Mouse (Mus musculus) kidney, postnatal 0 days (tissue): ENCODE measurements at regions not wholly inside any gene's neighbourhood (a gene's known extent, or its start where the extent isn't known, plus 50 kb on each side); places are given as distances from the start of the nearest gene placed in this dataset.
A peak's percentile ranks its signal among the peaks of the same experiment; 100 is the strongest.

Source experiments
- ATAC-seq: fragments of 200-750 bp; cut with Nextera tagmentation; replicated peaks from 2 replicates; pipeline ENCODE4 v1.8.0; 2017; ENCODE audit warnings: low read depth, moderate number of reproducible peaks, moderate TSS enrichment, moderate library complexity; ENCODE audit not compliant: low FRiP score
- DNase-seq: peaks from one replicate; pipeline ENCODE4 v3.0.0-alpha.2; 2016; ENCODE audit warnings: low spot score
- H3K27ac ChIP-seq: fragments of 300-500 bp; sonication (generic); 2 replicates; pipeline ENCODE4 v1.5.1; 2014; ENCODE audit warnings: mild to moderate bottlenecking
- H3K27me3 ChIP-seq: fragments of 300-500 bp; sonication (generic); 2 replicates; pipeline ENCODE4 v1.6.1; 2014; ENCODE audit warnings: low read length, mixed read lengths; ENCODE audit not compliant: insufficient read depth
- H3K36me3 ChIP-seq: fragments of 300-500 bp; sonication (generic); 2 replicates; pipeline ENCODE4 v1.6.1; 2014; ENCODE audit warnings: low read length, mixed read lengths; ENCODE audit not compliant: insufficient read depth
- H3K4me1 ChIP-seq: fragments of 300-500 bp; sonication (generic); replicated peaks from 2 replicates; pipeline ENCODE4 v1.6.1; 2014; ENCODE audit warnings: antibody characterized with exemption, low read length, mixed read lengths; ENCODE audit not compliant: insufficient read depth
- H3K4me2 ChIP-seq: fragments of 300-500 bp; sonication (generic); 2 replicates; pipeline ENCODE4 v1.6.1; 2014; ENCODE audit warnings: mild to moderate bottlenecking, low read length, moderate library complexity, mixed read lengths
- H3K4me3 ChIP-seq: fragments of 300-500 bp; sonication (generic); replicated peaks from 2 replicates; pipeline ENCODE4 v1.5.1; 2014; ENCODE audit warnings: low read depth, low read length
- H3K9ac ChIP-seq: fragments of 300-500 bp; sonication (generic); 2 replicates; pipeline ENCODE4 v1.6.1; 2014; ENCODE audit warnings: low read depth, low read length
- H3K9me3 ChIP-seq: fragments of 300-500 bp; sonication (generic); replicated peaks from 2 replicates; pipeline ENCODE4 v1.6.1; 2016; ENCODE audit warnings: low read length, inconsistent platforms, mixed read lengths
- CTCF ChIP-seq: IDR thresholded peaks from 2 replicates; pipeline ENCODE4 v1.5.1; 2016; ENCODE audit warnings: antibody characterized with exemption, low read depth, mild to moderate bottlenecking, moderate library complexity
- WGBS: fragments of 180-500 bp; shearing (Covaris S2); extraction: QIAGEN DNeasy Blood & Tissue Kit; methylation state at CpG from one replicate; pipeline ENCODE4 v1.1.7; 2014; 5-methylcytosine and 5-hydroxymethylcytosine counted together

DNA sequence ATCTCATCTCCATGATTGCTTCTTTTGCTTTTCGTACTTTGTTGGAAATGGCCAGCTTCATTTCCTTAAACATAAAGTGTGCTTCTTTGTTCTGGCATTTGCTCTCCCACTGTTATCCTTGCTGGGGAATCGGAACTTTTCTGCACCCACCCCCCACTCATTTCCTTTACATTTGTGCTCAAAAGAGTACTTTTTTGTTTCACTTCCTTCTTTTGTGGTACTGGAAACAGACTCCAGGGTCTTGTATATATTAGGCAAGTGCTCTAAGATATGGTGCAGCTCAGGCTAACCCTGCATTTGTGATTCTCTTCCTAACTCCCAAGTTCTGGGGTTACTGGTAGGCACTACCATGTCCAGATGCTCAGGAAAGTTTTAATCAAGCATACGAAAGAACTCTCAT, 1084.6 kb downstream of the Car8 start:
- Histone ChIP-seq H3K9ac (no peak overlapping the region), H3K36me3 (no peaks in the 10 kb centered on the region), H3K4me2 (no peak overlapping the region), H3K27me3 (no peaks in the 10 kb centered on the region), H3K9me3 (no peaks in the 10 kb centered on the region), H3K4me3 (no peak overlapping the region), H3K27ac (no peak overlapping the region), H3K4me1 (no peaks in the 10 kb centered on the region)
- TF ChIP-seq CTCF, result no peak
- WGBS, result 67% methylated on average over 3 of the region's 3 CpGs
- DNase-seq, result no peak
- no peak for ATAC-seq

DNA sequence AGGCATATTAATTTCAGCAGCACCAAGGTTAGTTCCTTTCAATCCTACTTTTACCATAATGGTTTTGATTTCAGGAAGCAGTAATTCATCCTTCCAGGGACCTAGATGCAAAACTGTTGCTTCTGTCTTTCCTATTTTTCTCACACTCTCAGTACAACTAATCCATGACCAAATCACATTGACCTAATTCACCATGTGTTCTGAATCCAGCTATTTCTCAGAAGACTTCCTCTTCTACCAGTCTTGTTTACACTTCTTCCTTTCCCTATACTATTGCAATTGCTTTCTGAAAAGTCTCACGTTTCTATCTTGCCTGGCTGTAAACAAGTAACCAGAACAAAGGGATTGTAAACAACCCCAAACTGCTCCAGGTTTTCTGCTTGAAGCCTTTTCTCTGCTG, 1085.0 kb downstream of the Car8 start:
- H3K4me2 ChIP-seq, result no peak overlapping the region
- H3K36me3 ChIP-seq, result no peaks in the 10 kb centered on the region
- no peaks in the 10 kb centered on the region for H3K9me3 ChIP-seq
- H3K9ac ChIP-seq, result no peak overlapping the region
- H3K27me3 ChIP-seq, result no peaks in the 10 kb centered on the region
- ATAC-seq (no peak), DNase-seq (no peak)
- no peaks in the 10 kb centered on the region for H3K4me1 ChIP-seq
- WGBS, result 13% methylated on average over 1 of the region's 1 CpGs
- no peak overlapping the region for H3K4me3 ChIP-seq
- H3K27ac ChIP-seq, result no peak overlapping the region
- no peak for TF ChIP-seq CTCF

DNA sequence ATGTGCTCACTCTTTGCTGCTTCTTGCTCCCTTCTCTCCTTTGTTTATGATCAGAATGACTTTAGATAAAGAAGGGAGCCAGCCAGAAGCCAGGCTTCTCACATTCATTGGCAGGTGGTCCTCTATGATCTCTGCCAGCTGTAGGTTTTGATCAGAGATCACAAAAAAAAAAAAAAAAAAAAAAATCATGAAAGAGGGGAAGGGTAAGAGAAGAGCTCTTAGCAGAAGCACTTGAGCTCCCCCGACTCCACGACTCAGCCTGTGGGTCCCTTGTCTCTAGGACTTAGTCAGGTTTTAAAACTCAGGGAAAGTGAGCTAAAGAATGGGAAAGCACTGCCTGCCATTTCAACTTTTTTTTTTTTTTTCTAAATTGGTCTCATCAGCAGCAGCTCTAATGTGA, 1093.1 kb downstream of the Car8 start:
- Histone ChIP-seq H3K27ac (no peak overlapping the region), H3K36me3 (no peaks in the 10 kb centered on the region), H3K9ac (no peak overlapping the region), H3K9me3 (no peaks in the 10 kb centered on the region), H3K4me1 (no peaks in the 10 kb centered on the region), H3K4me2 (no peak overlapping the region), H3K4me3 (no peak overlapping the region), H3K27me3 (no peaks in the 10 kb centered on the region)
- no peak for DNase-seq
- 85% methylated on average over 2 of the region's 2 CpGs for WGBS
- TF ChIP-seq CTCF, result no peak
- ATAC-seq, result no peak

DNA sequence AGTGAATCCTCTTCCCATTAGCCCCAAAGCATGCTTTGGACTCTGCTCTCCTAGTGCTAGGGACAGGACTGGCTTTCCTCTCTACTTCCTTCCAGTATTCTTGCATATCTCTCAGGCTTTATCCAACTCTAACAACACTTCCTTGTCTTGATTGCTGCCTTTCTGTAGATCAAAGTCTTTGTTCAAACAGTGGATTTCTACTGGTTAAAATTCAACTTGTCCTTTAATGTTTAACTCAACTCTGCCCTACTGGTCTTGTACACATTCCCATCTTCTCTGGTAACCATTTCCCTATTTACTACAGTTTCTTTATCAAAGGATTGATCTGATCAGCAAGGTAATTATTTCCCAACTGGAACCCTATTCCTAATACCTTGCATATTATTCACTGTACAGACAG, 1094.6 kb downstream of the Car8 start:
- H3K36me3 ChIP-seq, result no peaks in the 10 kb centered on the region
- no peak overlapping the region for H3K4me2 ChIP-seq
- TF ChIP-seq CTCF, result no peak
- no peaks in the 10 kb centered on the region for H3K9me3 ChIP-seq
- H3K27ac ChIP-seq, result peak overlapping the region; percentile 75
- DNase-seq, result peak; percentile 52
- no peaks in the 10 kb centered on the region for H3K4me1 ChIP-seq
- no peak overlapping the region for H3K4me3 ChIP-seq
- peak; percentile 82 for ATAC-seq
- no peaks in the 10 kb centered on the region for H3K27me3 ChIP-seq
- H3K9ac ChIP-seq, result no peak overlapping the region

DNA sequence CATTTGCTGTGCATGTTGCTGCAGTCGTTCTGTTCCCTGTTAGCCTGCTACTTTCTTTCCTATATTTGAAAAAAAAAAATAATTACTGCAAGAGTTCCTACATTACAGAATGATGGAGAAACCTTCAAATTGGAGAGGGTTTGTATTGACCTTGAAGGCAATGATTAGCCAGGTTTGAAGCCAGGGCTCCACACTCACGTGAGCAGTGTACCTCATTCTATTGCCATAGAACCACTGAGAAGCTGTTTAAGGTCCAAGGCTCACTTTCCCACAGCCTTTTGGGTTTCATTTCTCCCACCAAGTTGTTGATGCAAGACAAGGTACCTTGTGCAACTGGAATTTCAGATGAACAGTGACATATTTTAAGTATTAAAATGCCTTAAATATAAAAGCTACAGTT, 1095.2 kb downstream of the Car8 start:
- H3K4me2 ChIP-seq, result no peak overlapping the region
- peak overlapping the region; percentile 75 for H3K27ac ChIP-seq
- H3K36me3 ChIP-seq, result no peaks in the 10 kb centered on the region
- no peak overlapping the region for H3K4me3 ChIP-seq
- no peaks in the 10 kb centered on the region for H3K9me3 ChIP-seq
- H3K9ac ChIP-seq, result no peak overlapping the region
- H3K4me1 ChIP-seq, result no peaks in the 10 kb centered on the region
- DNase-seq (peak; percentile 15), ATAC-seq (peak; percentile 82)
- TF ChIP-seq CTCF, result no peak
- no peaks in the 10 kb centered on the region for H3K27me3 ChIP-seq
- 60% methylated on average over 2 of the region's 2 CpGs for WGBS

DNA sequence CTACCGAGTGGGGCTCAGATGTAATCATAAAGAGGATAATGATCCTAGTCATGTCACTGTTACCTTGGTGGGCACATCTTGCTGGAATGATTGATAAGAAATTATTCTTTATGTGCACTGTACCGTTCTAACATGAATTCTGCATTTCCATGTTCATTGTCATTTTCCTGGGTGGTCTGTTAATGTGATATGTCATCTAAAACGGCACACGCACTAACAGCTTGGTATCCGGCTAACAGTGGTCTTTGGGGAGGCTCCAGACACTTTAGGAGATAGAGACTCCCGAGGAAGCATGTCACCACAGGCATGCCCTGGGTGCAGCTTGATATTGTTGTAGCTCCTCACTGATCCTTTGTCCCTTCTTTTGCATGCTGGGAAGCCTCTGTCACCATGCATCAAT, 1096.1 kb downstream of the Car8 start:
- Histone ChIP-seq H3K4me3 (no peak overlapping the region), H3K9ac (no peak overlapping the region), H3K27me3 (no peaks in the 10 kb centered on the region), H3K9me3 (no peaks in the 10 kb centered on the region), H3K4me1 (no peaks in the 10 kb centered on the region), H3K27ac (no peak overlapping the region), H3K4me2 (no peak overlapping the region), H3K36me3 (no peaks in the 10 kb centered on the region)
- DNase-seq (no peak), ATAC-seq (no peak)
- WGBS, result 76% methylated on average over 6 of the region's 6 CpGs
- TF ChIP-seq CTCF, result no peak

DNA sequence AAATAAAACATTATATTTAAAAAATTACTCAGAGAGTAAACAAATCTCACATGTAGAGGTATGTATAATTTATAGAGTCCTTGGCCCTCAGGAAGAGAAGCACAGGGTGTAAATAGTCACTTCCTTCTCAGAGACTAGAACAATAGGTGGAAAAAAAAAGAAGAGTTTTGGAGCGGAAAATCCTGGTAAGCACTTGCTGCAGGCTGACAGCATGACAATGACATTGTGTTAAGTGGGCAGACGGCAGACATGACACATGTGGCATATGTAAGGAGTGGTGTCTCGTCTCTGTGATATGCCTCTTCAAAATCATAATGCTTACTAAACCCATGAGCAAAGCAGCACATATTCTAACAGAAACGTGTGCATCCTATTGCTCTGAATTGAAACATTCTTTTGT, 1126.7 kb downstream of the Car8 start:
- Histone ChIP-seq H3K36me3 (no peaks in the 10 kb centered on the region), H3K4me2 (no peak overlapping the region), H3K27ac (no peak overlapping the region), H3K27me3 (no peaks in the 10 kb centered on the region), H3K4me3 (no peak overlapping the region), H3K9me3 (no peaks in the 10 kb centered on the region), H3K4me1 (no peaks in the 10 kb centered on the region), H3K9ac (no peak overlapping the region)
- no peak for TF ChIP-seq CTCF
- 58% methylated on average over 4 of the region's 4 CpGs for WGBS
- no peak for ATAC-seq
- peak; percentile 44 for DNase-seq
